Mouse (Mus musculus) spleen, postnatal 0 days (tissue): Measurements from ENCODE around the gene Gbp8. TPM values are rescaled to one million over a fixed set of nuclear protein-coding genes. Genes with fewer than 3 reads are reported as not detected.

Experiments used
- polyA plus RNA-seq: library from polyadenylated mRNA; unstranded; fragments of >200 nt; fragmentation: Nextera tagmentation; extraction: Ambion mirVana; gene quantifications from 2 replicates; pipeline ENCODE4 v1.2.1, GENCODE M21; 2015

Gbp8 gene
- polyA plus RNA-seq, result 2.4 and 3.1 TPM in 2 replicates

DNA sequence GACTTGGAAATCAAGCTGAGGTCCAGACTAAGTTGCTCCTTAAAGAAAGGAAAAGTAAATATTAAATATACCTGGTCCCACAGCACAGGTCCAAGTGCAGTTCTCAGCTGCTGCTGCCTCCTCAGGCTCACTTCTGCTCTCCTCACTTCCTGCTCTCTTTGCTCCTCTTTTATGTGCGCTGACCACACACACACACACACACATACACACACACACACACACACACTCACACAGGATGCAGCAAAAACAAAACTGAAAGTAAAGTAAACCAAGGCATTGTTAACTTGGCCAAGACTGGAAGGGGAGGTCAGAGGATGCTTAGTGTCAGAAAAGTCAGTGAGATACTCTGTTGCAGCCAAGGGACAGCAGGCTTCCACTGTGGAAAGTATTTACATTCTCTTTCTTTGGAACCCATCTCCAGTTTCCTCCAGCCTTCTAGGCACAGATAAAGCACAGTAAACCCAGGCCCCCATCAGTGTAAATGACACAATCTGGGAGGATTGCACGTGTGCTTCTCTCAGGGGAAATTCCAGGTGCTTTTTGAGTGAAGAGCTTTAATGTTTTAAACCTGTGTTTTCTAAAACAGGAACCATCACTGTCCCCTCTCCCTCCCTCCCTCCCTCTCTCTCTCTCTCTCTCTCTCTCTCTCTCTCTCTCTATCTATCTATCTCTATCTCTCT is at the start of gene Gbp8, which contains the start of the genes Gbp9 and Gbp4:
Gbp8 (minus strand) TSS at position 132 of the 680 bp plus-strand sequence.
Gbp9 (minus strand) TSS at position 131 of the 680 bp plus-strand sequence.
Gbp4 (minus strand) TSS at position 178 of the 680 bp plus-strand sequence.

DNA sequence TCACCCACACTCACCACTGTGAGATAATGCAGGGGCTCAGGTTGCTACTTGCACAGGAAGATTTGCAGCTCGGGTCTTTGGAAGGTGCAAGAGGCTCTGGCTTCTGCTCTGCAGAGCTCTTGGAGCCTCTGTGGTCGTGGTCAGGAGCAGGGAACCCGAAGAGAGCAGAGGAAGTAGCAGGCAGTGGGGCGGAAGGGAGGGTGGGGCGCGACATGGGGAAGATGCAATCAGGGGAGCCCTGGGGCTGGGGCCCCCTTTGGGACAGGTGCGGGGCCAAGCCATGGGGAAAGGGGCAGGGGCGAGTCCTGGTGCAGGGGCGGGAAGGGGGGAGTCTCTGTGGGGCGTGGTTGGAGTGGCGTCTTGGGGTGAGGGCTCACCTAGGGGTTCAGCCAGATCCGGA is 156.8 kb downstream of the Gbp8 start, which contains the start of gene Abcg3:
Abcg3 (minus strand) TSS at position 184 of the 400 bp plus-strand sequence.

Other genes starting within 250 kb of the Gbp8 start
- gene Abcg3, start 156.8 kb downstream of the Gbp8 start, polyA plus RNA-seq, result 5.8 and 8.0 TPM in 2 replicates
- 3.4 and 4.4 TPM in 2 replicates for gene Gbp9, start within 50 bp of the Gbp8 start, polyA plus RNA-seq
- 0.99 and 2.0 TPM in 2 replicates for gene Gbp4, start within 50 bp of the Gbp8 start, polyA plus RNA-seq
- 0.21 TPM in 1 of 2 replicates, not detected in the other for gene Gbp10, start 100.0 kb upstream of the Gbp8 start, polyA plus RNA-seq
- gene Gm43302, start 154.2 kb upstream of the Gbp8 start, polyA plus RNA-seq, result 0.04 TPM in 1 of 2 replicates, not detected in the other
- 1.1 and 2.1 TPM in 2 replicates for gene Gbp6, start 154.2 kb upstream of the Gbp8 start, polyA plus RNA-seq